Mouse (Mus musculus) mouse embryonic stem cell (cell line): ENCODE data around the gene Anks1b.

Experiments used
- in situ Hi-C, 2 experiments: fragments of 300-500 bp; cut with MboI; formaldehyde crosslinking; loops; 1 replicate in 1 of 2; 3 replicates in 1 of 2; pipeline ENCODE4 v1.14.3; 2019 to 2020; ENCODE audit warnings: low sequenced_read_pairs in 2 of 2, low pct_unique_long_range_greater_than_20kb in 1 of 2, mixed read lengths in 1 of 2; ENCODE audit not compliant: unreplicated experiment in 1 of 2

Gene Anks1b

DNA sequence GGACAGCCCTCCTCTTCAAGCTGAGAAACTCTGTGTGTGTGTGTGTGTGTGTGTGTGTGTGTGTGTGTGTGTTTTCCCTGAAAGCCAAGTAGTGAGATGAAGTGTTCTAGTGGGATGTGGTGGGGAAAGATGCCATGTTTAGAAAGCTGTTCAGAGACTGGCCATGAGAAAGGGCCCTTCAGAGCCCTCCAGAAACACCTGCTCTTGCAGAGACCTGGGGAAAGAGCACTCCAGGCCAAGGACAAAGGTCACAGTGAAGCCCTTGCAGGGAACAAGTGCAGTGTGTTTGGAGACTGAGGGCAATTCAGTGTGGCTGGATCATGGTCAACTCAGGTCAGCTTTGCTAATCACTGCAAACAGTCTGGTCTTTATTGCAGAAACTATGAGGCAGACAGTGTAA, 961.9 kb downstream of the Anks1b start:
- in situ Hi-C loops: no loop called here

DNA sequence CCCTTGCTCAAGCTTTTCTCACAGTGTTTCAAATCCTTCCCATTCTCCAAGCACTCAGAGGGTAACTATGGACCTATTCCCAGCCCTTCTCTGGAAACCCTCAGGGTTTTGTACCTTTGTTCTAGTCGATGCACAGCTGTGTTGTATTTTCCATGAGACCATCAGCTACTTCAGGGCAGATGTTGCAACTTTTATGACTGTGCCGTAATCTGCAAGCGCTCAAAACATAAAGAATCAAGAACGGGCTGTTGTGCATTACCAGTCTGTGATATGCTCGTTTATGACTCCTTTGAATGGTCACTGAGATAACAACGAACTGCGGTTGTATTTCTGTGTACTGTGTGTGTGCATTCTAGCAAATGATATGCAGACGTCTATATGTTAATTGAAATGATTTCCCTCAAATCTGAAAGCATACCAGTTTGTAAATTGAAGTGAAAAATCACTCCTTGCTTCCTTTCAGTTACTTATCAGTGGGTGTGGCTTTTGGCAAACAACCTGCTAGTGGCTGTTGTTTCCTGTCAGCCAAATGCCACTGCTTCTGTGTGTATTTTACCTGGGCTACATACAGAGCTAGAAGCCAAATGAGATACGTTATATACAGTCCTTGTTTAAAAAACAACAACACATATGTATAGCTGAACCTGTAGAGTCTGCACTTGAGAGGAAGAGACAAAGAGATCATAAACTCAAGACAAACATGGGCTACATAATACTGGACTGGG, 966.5 kb downstream of the Anks1b start:
- in situ Hi-C loops: no loop called here

DNA sequence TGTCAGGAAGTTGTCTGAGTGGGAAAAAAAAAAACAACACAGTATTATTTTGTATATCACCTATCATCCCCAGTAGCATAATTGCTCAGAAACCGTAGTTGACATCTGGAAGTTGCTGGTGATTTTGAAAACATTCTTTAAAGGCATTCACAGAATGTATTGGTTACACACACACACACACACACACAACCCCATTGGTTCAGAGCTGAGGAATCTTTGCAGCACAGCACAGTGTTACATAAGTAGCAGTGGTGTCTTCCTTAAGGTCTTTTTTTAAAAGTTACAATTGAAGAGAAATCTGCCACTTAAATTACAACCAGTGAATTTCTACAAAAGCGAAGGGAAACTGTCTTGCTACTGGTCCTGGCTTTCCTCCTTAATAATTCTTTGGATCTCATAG, 969.1 kb downstream of the Anks1b start:
- in situ Hi-C loops: no loop called here

DNA sequence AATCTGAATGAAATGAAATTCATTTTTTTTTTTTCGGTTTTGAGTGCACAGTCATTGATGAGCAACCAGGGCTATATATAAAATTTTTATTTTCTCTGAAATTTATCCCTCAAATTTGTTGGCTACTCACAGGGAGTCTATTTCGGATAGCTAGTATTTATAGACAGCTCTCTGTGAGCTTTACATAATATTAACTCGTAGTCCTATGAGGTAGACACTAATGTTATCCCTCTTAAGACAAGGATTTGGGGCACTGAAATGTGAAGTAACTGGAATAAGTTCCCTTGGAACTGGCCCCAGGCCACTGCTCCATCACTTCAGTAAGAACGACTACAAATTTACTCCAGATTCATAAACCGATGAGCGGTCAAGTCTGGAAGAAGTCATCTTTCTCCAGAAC, 977.8 kb downstream of the Anks1b start:
- in situ Hi-C loops: no loop called here

DNA sequence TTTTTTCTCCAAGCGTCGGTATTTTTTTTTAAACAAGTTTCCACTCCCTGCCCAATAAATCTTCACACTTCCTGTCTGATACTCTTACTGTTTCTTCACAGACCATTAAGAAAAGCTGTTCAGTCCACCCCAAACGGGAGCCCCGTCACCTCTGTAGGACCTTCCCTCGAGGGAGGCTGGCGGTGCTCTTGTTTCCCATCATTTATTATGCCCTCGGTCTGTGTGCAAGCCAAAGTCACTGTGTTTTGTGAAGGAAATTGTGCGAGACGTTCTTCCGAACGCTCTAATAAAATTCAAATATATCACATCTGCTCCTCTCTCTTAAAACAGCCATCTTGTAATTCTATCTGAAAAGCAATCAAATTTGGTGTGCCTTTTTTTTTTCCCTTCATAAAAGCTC, 978.7 kb downstream of the Anks1b start:
- in situ Hi-C loops: no loop called here

DNA sequence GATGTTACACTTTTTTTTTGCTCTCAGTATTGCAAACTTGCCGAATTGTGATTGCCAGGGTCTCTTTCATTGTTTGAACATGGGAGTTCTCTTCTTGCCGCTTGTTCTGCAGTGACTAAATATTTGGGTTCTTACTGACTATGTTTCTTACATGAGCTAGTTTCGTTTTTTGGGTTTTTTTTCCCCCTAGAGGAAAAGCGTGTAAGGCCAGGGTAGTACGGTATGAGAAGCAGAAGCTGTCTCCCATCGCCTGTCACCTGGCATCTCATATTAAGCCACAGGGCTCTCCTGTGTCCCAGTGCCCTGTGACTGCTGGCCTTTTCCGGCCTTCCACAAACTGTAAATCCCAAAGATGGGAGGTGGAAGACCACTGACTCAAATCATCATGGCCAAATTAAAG, 979.1 kb downstream of the Anks1b start:
- in situ Hi-C loops: no loop called here

DNA sequence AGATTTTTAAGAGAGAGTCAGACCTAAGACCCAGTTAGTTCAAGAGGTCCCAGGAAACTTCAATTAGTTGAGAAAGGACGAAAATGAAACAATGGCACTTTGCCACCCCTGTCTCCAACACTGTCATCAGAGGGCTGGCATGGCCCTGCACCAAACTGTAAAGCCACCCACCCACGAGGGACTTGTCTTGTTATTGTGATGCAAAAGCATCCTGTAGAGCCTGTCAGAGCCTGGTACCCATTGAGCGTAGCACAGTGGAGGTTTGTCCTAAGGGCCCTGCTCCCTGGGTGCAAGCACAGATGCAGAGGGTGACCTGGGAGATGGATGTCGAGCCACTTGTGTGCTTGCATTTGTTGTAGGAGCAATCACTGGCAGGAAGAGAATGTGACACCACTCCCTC, 983.4 kb downstream of the Anks1b start:
- in situ Hi-C loops: no loop called here

DNA sequence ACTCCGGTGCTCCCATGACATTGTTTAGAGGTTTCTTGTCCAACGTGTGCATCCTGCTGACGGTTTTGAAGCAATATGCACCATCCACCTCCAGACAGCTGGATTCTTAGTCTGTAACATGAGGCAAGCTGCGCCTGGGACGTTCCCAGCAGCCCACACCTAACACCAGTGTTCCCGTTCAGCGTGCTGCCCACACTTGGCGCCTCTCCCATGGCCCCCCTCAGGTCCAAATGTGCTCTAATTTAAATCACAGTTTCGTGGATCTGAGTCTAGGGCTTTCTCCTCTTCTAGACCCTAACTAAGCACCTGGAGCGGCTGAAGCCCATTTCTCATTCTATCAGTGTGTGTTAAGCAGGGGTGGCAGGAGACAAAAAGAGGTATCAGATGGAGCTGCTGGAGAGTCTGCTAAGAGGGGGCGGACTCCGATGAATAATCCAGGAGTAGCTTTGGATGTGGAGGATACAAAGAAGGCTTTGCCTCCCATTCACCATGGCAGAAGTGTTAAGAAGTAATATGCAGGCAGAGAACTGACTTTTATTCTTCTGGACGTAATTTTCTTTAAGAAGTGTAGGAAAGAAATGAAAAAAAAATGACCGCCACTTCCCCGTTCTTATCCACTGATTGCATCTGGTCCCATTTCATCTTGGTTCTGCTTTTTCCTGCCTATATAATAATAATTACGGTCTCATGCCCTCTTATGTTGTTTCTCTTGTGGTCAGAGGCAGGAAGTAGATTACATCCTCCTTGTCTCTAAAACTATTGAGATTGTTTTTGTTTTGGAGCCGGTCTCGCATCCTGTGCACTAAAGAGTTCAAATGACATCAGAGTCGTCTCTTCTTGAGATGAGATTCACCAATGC, 986.6 kb downstream of the Anks1b start:
- in situ Hi-C loops: no loop called here

DNA sequence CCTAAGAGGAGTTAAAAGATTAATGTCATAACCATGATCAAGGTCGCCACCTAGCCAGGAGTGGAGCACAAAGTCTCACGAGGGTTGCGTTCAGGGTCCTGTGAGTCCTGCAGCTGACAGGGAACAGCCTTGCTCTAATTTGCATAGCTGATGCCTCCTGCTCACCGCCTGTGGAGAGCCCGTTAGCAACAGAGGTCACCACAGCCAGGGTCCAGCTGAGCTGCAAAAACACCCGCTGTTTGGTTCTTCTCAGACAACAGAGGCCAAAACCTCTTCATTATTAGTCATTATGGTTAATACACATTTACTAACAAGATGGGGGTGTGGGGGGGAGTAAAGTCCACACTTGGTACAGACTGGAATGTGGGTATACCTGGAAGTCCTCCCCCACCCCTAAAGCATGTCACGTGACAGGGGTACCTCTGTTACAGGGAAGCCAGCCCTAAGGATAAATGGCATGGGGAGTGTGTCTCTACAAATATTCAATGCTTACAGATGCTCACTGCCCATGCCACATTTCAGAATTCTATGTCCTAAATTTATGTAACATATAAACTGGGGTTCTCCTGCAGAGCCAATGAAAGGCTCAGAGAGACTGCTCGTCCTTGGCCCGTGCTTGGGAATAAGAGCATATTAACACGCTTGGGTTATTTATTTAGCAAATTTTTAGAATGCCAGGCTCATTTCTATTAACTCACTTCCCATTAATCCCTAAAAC, 990.7 kb downstream of the Anks1b start:
- in situ Hi-C loops: no loop called here

DNA sequence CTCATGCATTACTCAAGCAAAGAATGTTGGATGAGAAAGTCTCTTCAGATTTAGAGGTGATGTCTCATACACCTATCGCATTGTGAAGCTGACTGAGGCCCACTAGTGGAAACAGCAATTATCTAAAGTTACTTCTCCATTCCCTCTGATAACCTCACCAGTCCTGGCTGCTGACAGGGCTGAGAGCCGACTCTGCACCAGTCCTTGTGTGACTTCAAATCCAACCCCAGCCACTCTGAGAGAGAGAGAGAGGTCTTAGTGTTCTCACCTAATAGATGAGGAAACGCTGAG, 991.2 kb downstream of the Anks1b start:
- in situ Hi-C loops: no loop called here

DNA sequence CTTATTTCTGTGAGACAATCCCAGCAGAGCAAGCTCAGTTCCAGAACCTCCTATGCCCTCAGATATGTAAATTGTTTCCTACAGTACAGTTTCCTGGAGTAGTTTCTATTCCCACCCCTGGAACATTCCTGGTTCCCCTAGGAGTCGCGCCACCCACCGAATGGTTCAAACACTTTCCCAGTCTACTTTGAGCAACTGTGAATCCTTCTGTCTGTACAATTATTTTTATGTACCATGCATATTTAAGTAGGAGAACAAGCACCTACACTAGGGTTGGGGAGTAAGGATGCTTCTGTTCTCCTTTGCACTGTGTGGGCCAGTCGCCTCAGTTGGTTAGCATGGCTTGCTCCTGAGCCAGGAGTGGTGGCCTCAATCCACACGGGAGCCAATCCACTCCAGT, 999.9 kb downstream of the Anks1b start:
- in situ Hi-C loops: no loop called here

DNA sequence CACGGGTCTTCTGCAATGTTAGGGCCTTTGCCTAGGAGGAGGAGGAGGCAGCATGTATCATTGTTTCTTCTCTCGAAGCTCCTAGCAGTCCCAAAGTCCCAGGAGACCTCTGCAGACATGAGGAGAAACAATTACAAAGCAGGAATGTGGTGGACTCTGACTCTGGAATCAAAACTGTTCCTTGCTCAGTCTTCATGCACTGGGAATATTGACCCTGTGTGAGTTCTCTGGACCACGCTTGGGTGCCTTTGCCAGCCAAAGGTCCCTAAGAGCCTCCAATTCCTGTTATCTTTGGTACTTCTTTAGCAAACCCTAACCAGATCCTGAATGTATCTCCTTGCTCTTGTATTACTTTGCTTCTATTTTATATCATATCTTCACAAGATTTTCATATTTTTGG, 1000.9 kb downstream of the Anks1b start:
- in situ Hi-C loops: no loop called here

DNA sequence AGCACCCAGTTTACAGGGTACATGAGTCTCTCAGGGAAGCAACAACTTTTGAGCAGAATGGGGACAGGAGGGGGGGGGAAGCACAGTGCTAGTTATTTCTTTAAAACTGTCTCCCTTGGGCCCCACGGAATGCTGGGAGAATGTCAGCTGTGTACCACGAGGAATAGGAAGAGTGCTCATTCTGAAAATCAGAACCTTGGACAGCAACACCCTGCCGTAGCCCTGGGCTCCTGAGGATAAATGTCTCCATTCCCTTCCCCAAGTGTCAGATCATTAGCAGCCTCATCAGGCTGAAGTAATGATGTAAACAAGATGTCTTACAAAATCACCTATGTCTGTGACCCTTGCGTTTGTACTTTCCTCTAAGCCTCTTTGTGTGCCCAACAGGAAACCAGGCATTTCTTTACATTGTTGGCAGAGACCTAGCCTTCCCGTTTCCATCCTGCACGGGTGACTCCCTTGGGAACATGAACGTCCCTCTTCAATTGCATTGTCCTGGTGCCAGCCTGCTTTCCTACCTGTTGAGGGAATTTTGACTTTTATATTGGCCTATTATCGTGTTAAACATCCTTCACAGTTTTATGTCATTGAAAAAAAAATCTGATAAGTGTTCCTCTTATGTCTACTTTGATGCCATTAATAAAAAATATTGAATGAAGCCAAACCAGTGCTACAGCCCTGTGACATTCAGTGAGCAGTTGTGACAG, 1007.7 kb downstream of the Anks1b start:
- in situ Hi-C loops: no loop called here

DNA sequence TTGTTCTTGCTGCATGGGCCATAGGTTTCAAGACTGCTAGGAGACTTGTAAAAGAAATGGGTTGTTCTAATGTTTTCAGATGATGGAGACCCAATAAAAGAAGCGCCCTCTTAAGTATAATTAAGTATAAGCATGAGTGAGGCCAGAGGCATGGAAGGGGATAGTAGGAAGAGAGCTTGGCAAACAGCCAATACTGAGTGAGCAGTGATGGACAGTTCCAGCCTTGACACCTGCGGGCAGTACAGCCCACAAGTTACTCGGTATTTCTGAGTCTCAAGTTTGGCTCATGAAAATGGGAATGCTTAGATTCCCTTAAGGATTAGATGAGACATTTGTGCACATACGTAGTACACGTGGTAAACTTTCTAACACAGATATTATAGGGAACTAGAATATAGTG, 1016.3 kb downstream of the Anks1b start:
- in situ Hi-C loops: no loop called here

DNA sequence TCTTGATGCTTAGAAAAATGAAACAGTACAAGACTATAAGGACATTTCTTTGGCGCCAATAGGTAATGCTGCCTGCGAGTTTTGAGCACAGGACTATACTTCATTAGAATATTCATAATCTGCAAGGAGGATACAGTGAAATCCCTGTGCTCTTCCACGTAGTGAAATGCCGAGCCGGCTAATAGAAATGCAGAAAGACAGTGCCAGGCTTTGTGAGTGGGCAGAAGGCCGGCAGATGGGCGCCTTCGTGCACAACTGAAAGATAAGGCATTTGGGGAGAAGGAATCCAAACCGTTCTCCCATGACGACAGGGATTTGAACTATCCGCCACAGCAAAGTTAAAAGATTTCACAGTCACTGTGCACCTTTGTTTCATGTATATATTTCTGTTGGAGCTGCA, 1019.4 kb downstream of the Anks1b start:
- in situ Hi-C loops: no loop called here

DNA sequence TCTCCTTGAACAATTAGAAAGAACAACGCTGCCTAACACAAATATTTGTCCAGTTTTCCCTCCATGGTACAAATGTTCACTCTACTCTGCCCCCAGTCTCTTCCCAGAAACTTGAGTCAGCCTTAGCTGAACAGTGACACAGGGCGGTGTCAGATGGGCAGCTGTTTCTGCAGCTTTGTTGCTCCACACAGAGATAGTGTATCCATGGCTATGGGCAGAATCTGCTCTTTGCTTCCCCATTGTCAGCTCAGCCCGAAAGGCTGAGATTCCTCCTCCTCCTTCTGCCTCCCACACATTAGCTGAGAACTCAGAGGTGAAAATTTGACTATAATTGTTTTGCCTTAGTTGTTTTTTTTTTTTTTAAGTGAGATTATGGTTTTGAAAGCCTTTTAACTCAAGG, 1024.6 kb downstream of the Anks1b start:
- in situ Hi-C loops: no loop called here

DNA sequence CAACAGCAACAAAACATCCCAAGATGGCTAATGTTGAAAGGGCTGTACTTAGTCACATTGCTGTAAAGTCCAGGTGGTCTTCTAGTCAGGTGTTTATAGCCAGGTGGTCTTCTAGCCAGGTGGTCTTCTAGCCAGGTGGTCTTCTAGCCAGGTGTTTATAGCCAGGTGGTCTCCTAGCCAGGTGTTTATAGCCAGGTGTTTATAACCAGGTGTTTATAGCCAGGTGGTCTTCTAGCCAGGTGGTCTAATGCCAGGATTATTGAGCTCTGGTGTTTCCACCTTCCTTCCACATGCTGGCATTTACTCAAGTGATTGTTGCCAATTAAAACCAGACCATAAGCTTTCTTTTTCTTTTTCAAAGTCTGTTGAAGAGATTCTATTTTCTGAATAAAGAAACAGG, 1030.9 kb downstream of the Anks1b start:
- in situ Hi-C loops: no loop called here

DNA sequence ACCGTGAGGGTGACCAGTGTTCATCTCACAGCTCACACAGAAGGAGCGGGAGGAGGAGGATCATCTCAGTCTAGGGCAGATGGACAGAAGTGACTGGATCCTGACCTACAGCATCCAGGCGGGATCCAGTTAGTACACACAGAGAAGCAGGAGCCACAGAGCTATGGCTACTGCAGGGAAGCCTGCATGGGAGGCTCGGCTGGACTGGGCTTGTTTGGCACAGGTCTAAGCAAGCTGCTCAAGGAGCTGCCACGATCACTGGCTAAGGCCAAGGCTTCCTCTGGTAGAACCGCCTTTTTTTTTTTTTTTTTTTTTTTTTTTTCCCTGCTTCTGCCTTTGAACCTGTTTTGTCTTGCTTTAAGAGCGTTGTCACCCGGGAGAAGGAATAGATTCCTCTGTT, 1034.1 kb downstream of the Anks1b start:
- in situ Hi-C loops: no loop called here

DNA sequence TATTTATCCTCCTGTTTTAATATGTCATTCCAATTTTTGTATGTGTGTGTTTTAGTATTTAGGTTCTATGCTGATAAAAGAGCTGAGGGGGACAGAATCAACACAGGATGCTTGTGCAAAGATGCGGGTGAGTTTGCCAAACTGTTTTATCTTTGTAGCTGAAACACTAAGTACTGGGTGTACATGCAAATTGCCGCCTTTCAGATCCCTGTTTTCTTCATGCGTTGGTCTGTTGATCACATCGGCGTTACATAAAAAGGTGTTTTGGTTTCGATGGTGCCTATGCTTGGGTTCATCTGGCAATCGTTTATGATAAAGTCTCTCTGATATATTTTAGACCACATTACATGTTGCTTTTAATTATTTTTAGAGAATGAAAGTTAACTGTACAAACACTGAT, 1050.2 kb downstream of the Anks1b start:
- in situ Hi-C loops: no loop called here
